Mouse (Mus musculus): ENCODE data around the gene Opcml.

Opcml gene

GRCm38 (mm10) chr9:28432159-28432558 is 641.6 kb downstream of the Opcml start:
- DNase-seq (ENCODE audit: low spot score), result no peak

GRCm38 (mm10) chr9:28438752-28439151 is 648.2 kb downstream of the Opcml start:
- DNase-seq (ENCODE audit: low spot score), result no peak

- DNase-seq (ENCODE audit: low spot score), result no peak
These were observed 649.0 kb downstream of the Opcml start for GRCm38 (mm10) chr9:28439433-28440191.

GRCm38 (mm10) chr9:28440192-28440795 is 649.7 kb downstream of the Opcml start:
- DNase-seq (ENCODE audit: low spot score), result no peak

GRCm38 (mm10) chr9:28444485-28444884 is 653.9 kb downstream of the Opcml start:
- no peak for DNase-seq (ENCODE audit: low spot score)

- no peak for DNase-seq (ENCODE audit: low spot score)
These were observed 654.4 kb downstream of the Opcml start for GRCm38 (mm10) chr9:28444972-28445371.

GRCm38 (mm10) chr9:28445863-28446262 is 655.3 kb downstream of the Opcml start:
- no peak for DNase-seq (ENCODE audit: low spot score)

GRCm38 (mm10) chr9:28446278-28447064 is 655.9 kb downstream of the Opcml start:
- DNase-seq (ENCODE audit: low spot score), result no peak

GRCm38 (mm10) chr9:28452509-28452908 is 661.9 kb downstream of the Opcml start:
- no peak for DNase-seq (ENCODE audit: low spot score)

GRCm38 (mm10) chr9:28453062-28453461 is 662.5 kb downstream of the Opcml start:
- no peak for DNase-seq (ENCODE audit: low spot score)

- DNase-seq (ENCODE audit: low spot score), result no peak
These were observed 667.6 kb downstream of the Opcml start for GRCm38 (mm10) chr9:28457982-28458770.

GRCm38 (mm10) chr9:28463622-28464021 is 673.0 kb downstream of the Opcml start:
- DNase-seq (ENCODE audit: low spot score), result no peak

GRCm38 (mm10) chr9:28469419-28469818 is 678.8 kb downstream of the Opcml start:
- DNase-seq (ENCODE audit: low spot score), result no peak

GRCm38 (mm10) chr9:28471501-28471900 is 680.9 kb downstream of the Opcml start:
- DNase-seq (ENCODE audit: low spot score), result no peak

- no peak for DNase-seq (ENCODE audit: low spot score)
These were observed 684.0 kb downstream of the Opcml start for GRCm38 (mm10) chr9:28474586-28474985.

- DNase-seq (ENCODE audit: low spot score), result no peak
These were observed 690.7 kb downstream of the Opcml start for GRCm38 (mm10) chr9:28481261-28481660.

GRCm38 (mm10) chr9:28488499-28488898 is 697.9 kb downstream of the Opcml start:
- no peak for DNase-seq (ENCODE audit: low spot score)

- DNase-seq (ENCODE audit: low spot score), result no peak
These were observed 699.3 kb downstream of the Opcml start for GRCm38 (mm10) chr9:28489828-28490227.

GRCm38 (mm10) chr9:28490410-28490809 is 699.8 kb downstream of the Opcml start:
- DNase-seq (ENCODE audit: low spot score), result no peak

GRCm38 (mm10) chr9:28499841-28500794 is 709.5 kb downstream of the Opcml start:
- no peak for DNase-seq (ENCODE audit: low spot score)

- DNase-seq (ENCODE audit: low spot score), result no peak
These were observed 723.3 kb downstream of the Opcml start for GRCm38 (mm10) chr9:28513905-28514304.
